Mouse (Mus musculus) neural tube, embryonic 14.5 days (tissue): ENCODE results near the gene Nufip2. TPM values are rescaled to one million over a fixed set of nuclear protein-coding genes. Genes with fewer than 3 reads are reported as not detected.

Experiments
- ATAC-seq: fragments of 200-750 bp; cut with Nextera tagmentation; 2 replicates; pipeline ENCODE4 v1.8.0; 2017; ENCODE audit warnings: low read depth, mild to moderate bottlenecking, moderate TSS enrichment, moderate library complexity
- H3K27ac ChIP-seq: fragments of 300-500 bp; sonication (generic); 2 replicates; pipeline ENCODE4 v1.5.1; 2014; ENCODE audit warnings: low read depth, mild to moderate bottlenecking, control low read depth, low read length, moderate library complexity, mixed read lengths
- H3K27me3 ChIP-seq: fragments of 300-500 bp; sonication (generic); 2 replicates; pipeline ENCODE4 v1.6.1; 2014; ENCODE audit warnings: low read length; ENCODE audit not compliant: control insufficient read depth, insufficient read depth
- H3K36me3 ChIP-seq: fragments of 300-500 bp; sonication (generic); 2 replicates; pipeline ENCODE4 v1.6.1; 2014; ENCODE audit warnings: low read length, mixed read lengths; ENCODE audit not compliant: control insufficient read depth, insufficient read depth
- H3K4me1 ChIP-seq: fragments of 300-500 bp; sonication (generic); 2 replicates; pipeline ENCODE4 v1.6.1; 2014; ENCODE audit warnings: low read length; ENCODE audit not compliant: control insufficient read depth, insufficient read depth
- H3K4me2 ChIP-seq: fragments of 300-500 bp; sonication (generic); 2 replicates; pipeline ENCODE4 v1.6.1; 2014; ENCODE audit warnings: mild to moderate bottlenecking, low read depth, low read length, control low read depth
- H3K4me3 ChIP-seq: fragments of 300-500 bp; sonication (generic); 2 replicates; pipeline ENCODE4 v1.5.1; 2014; ENCODE audit warnings: low read depth, low read length, control low read depth, mixed read lengths
- H3K9ac ChIP-seq: fragments of 300-500 bp; sonication (generic); replicated peaks from 2 replicates; pipeline ENCODE4 v1.6.1; 2014; ENCODE audit warnings: low read depth, mild to moderate bottlenecking, control low read depth, low read length, mixed read lengths
- H3K9me3 ChIP-seq: fragments of 300-500 bp; sonication (generic); 2 replicates; pipeline ENCODE4 v1.6.1; 2016; ENCODE audit warnings: low read length; ENCODE audit not compliant: control insufficient read depth
- WGBS: fragments of 180-500 bp; shearing (Covaris S2); extraction: QIAGEN DNeasy Blood & Tissue Kit; methylation state at CpG from one replicate; pipeline ENCODE4 v1.1.7; 2014; 5-methylcytosine and 5-hydroxymethylcytosine counted together
- polyA plus RNA-seq: library from polyadenylated mRNA; unstranded; fragments of >200 nt; fragmentation: Nextera tagmentation; extraction: Ambion mirVana; gene quantifications from 2 replicates; pipeline ENCODE4 v1.2.1, GENCODE M21; 2014

Nufip2 gene
- polyA plus RNA-seq, 1 experiment from 2014 or later: 7.3 TPM

DNA sequence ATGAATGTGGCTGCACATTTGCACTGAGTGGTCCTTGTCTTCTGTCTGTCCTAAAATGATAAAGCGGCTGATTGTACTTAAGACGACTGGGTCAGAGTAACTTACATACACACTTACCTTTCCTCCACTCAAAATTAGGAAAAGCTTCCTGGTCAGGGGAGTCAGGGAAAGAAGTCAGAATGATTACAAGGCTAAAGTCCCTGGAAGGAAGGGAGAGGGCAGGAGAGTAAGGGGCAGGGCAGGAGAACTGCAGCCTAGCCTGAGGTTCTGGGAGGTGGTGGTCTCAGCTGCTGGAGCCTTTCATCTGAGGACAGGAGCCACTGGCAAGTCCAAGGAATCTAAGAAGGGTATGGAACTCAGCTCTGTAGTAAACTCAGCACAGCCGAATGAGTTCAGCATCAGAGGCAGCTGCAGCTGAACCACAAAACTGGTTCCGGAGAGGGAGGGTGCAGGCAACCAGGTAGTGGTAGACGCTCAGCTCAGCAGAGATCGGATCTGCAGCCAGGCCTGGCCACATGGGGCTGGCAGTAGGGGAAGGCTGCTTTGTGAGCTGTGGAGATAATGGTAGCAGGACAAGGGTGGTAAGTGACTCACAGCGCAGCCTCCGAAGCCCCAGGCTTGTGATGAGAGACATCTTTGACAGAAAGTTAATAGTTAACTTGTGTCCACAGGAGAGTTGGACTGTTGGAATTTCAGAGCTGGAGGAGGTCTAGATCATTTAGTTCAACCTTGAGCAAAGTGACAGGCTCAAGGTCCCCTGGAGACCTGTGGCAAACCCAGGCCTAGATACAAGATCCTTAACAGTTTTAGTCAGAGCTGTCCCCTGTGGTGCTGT lies 86.1 kb downstream of the Nufip2 start:
- no peak overlapping the region for H3K9ac ChIP-seq
- no peak for ATAC-seq
- WGBS: 60% methylated on average over 8 of the region's 8 CpGs

DNA sequence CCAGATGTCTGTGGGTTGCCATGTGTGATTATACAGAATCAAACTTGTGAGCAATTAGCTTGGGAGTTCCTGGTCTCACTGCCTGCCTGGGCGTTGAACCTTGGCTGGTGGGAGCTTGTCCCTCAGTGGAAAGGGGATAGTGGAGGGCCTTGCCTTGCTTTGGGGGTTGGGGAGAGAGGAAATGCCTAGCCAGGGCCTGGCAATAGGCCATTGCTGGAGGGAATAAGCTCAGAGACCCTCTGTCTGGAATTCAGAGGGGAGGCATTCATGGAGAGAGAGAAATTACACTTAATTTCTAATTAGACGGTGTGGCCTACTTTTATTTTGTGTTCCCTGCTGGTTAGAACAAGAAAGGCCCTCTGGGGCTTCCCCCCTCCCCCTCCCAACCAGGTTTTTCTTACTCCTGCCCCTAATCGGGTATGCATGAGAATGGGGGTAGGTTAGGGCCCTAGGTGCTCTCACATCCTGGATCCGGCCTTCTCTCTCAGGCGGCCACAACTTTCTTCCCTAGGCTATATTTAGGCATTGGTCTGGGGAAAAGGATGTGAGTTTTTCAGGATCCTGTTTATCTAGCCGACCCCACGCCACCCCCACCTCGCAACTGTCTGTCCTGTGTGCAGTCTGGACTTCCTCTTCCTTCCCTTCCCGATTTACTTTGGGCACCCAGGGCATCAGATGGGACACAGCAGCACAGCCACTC lies 89.9 kb downstream of the Nufip2 start:
- H3K4me3 ChIP-seq: no peak overlapping the region
- no peak overlapping the region for H3K4me2 ChIP-seq
- no peak overlapping the region for H3K27ac ChIP-seq
- no peak for ATAC-seq
- H3K9me3 ChIP-seq: no peaks in the 10 kb centered on the region
- H3K36me3 ChIP-seq: peaks cover 8% of the 10 kb centered on the region
- H3K4me1 ChIP-seq: peaks cover 9% of the 10 kb centered on the region; the same call in 1 of the 2 replicates
- no peaks in the 10 kb centered on the region for H3K27me3 ChIP-seq
- WGBS: 48% methylated on average over 9 of the region's 9 CpGs
- H3K9ac ChIP-seq: no peak overlapping the region

More for the DNA sequence above, 86.1 kb downstream of the Nufip2 start:
- no peak overlapping the region for H3K4me3 ChIP-seq
- no peaks in the 10 kb centered on the region for H3K27me3 ChIP-seq
- peaks cover 4% of the 10 kb centered on the region; the same call in 1 of the 2 replicates for H3K4me1 ChIP-seq
- no peak overlapping the region for H3K27ac ChIP-seq
- H3K36me3 ChIP-seq: no peaks in the 10 kb centered on the region
- H3K9me3 ChIP-seq: no peaks in the 10 kb centered on the region
- H3K4me2 ChIP-seq: no peak overlapping the region

DNA sequence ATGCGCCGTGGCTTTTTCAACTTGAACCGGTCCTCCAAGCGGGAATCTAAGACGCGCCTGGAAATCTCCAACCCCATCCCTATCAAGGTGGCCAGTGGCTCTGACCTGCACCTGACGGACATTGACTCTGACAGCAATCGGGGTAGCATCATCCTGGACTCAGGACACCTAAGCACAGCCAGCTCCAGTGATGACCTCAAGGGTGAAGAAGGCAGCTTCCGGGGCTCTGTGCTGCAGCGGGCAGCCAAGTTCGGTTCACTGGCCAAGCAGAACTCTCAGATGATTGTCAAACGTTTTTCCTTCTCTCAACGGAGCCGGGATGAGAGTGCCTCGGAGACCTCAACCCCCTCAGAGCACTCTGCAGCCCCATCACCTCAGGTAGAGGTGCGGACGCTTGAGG lies 91.5 kb downstream of the Nufip2 start:
- no peaks in the 10 kb centered on the region for H3K9me3 ChIP-seq
- H3K4me2 ChIP-seq: no peak overlapping the region
- no peak overlapping the region for H3K27ac ChIP-seq
- peaks cover 8% of the 10 kb centered on the region for H3K36me3 ChIP-seq
- no peak for ATAC-seq
- WGBS: 91% methylated on average over 17 of the region's 17 CpGs
- no peak overlapping the region for H3K9ac ChIP-seq
- peaks cover 9% of the 10 kb centered on the region; the same call in 1 of the 2 replicates for H3K4me1 ChIP-seq
- no peak overlapping the region for H3K4me3 ChIP-seq
- no peaks in the 10 kb centered on the region for H3K27me3 ChIP-seq

DNA sequence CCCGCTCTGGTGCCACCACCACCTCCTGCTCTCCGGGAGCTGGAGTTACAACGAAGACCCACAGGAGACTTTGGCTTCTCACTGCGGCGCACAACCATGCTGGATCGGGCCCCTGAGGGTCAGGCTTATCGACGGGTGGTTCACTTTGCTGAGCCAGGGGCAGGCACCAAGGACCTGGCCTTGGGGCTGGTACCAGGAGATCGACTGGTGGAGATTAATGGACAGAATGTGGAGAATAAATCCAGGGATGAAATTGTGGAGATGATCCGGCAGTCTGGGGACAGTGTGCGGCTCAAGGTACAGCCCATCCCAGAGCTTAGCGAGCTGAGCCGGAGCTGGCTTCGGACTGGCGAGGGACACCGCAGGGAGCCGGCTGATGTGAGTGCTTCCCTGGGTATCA lies 92.0 kb downstream of the Nufip2 start:
- Histone ChIP-seq H3K27ac (no peak overlapping the region), H3K4me2 (no peak overlapping the region), H3K9ac (no peak overlapping the region), H3K27me3 (no peaks in the 10 kb centered on the region), H3K4me1 (peaks cover 9% of the 10 kb centered on the region; the same call in 1 of the 2 replicates), H3K36me3 (peaks cover 8% of the 10 kb centered on the region), H3K4me3 (no peak overlapping the region), H3K9me3 (no peaks in the 10 kb centered on the region)
- 92% methylated on average over 17 of the region's 17 CpGs for WGBS
- ATAC-seq: no peak

DNA sequence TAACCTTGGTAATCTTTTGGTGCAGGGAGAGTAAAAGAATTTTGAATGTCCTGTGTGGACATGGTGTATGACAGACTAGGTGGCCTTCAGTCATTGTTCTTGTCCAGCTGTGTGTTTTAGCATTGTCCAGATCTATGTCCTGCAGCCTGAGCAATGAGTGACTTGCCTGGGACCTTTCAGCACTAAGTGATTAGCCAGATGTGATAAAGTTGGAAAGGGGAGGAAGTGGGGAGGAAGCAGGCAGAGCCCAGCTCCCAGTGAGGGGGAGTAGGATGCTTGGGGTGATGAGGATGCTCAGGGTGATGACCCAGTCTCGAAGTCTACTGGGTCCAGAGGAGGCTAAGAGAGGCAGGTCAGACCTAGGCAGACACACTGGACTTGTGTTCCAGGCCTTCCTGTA lies 93.3 kb downstream of the Nufip2 start:
- WGBS: 73% methylated on average over 1 of the region's 1 CpGs
- ATAC-seq: no peak
- no peak overlapping the region for H3K27ac ChIP-seq
- H3K27me3 ChIP-seq: no peaks in the 10 kb centered on the region
- no peak overlapping the region for H3K9ac ChIP-seq
- no peak overlapping the region for H3K4me3 ChIP-seq
- H3K4me1 ChIP-seq: peaks cover 22% of the 10 kb centered on the region
- H3K4me2 ChIP-seq: no peak overlapping the region
- no peaks in the 10 kb centered on the region for H3K9me3 ChIP-seq
- H3K36me3 ChIP-seq: peaks cover 8% of the 10 kb centered on the region

DNA sequence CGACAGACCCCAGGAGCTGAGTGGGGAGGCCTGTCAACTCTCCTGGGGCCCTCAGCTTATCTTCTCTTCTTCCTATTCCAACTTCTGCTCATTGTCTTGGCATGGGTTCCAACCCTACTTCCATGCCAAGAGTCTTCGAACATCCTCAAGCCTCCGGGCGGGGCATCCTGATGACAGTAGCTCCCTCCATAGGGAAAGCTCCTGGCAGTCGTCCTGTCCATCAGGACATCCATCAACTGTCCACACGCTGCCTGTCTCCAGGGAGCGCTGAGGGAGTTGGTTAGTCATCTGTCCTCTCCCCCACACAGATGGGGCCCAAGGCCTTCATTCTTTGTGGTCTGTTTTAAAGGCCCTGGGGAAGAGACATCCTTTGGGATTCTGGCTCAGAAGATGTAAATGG lies 95.1 kb downstream of the Nufip2 start:
- Histone ChIP-seq H3K36me3 (peaks cover 8% of the 10 kb centered on the region), H3K27me3 (no peaks in the 10 kb centered on the region), H3K27ac (no peak overlapping the region), H3K4me1 (peaks cover 32% of the 10 kb centered on the region), H3K4me2 (no peak overlapping the region), H3K4me3 (no peak overlapping the region), H3K9me3 (no peaks in the 10 kb centered on the region), H3K9ac (no peak overlapping the region)
- no peak for ATAC-seq
- 57% methylated on average over 7 of the region's 7 CpGs for WGBS

DNA sequence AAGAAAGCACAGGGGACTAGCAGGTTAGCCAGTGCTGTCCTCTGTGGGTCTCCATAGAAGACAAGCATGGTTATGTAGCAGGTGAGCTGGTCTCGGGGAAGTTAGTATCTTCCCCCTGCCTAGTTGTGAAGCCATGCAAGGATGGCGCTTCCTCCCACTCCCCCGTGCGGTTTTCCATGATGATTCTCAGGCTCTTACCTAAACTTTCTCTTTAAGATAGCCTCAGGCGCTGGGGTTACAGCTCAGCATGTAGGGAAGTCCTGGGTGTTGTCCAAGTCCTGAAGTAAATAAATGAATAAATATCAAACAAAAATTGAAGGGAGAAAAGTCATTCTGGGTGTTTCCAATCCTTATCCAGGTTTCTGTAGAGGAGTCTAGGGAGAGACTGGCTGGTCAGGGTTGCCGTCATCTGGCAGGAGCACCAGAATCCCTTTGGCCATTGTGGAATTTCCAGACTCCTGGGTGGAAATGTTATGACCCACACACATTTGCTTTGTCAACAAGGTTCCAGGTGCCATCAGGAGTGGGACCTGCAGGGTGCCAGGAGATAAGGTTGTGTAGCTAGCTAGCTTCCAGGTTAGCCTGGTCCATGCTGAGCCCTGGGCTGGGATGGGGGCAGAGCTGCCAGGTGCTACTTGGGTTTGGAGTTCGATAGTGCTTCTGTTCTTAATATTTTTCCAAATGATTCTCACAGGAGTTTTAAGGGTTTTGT lies 96.3 kb downstream of the Nufip2 start:
- WGBS: 89% methylated on average over 7 of the region's 7 CpGs
- Histone ChIP-seq H3K9me3 (no peaks in the 10 kb centered on the region), H3K9ac (no peak overlapping the region), H3K27me3 (no peaks in the 10 kb centered on the region), H3K27ac (no peak overlapping the region), H3K4me2 (no peak overlapping the region), H3K4me3 (no peak overlapping the region), H3K36me3 (peaks cover 8% of the 10 kb centered on the region), H3K4me1 (peaks cover 36% of the 10 kb centered on the region)
- ATAC-seq: no peak

DNA sequence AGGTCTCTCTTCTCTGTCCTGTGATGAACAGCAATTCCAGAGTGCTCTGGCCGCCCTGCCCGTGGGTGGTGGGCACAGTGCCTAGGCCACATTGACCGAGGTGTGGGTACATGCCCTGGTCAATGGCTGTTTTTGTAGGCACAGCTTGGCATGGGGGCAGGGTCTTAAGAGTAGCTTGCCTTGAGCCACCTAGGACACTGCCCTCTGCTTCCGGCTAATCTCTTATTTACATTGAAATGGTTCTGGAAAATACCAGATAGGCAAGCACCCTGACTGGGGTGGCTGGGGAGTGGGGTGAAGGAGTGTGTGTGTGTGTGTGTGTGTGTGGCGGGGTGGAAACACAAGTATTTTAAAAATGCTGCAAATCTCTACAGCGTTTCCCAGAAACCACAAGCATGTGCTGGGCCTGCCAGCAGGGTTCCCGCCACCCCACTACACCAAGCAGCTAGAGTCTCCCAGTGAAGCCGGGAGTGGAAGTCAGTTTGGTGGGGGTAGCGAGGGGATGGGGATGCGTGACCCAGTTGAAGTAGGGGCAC lies 97.3 kb downstream of the Nufip2 start:
- Histone ChIP-seq H3K9me3 (no peaks in the 10 kb centered on the region), H3K4me2 (no peak overlapping the region), H3K9ac (no peak overlapping the region), H3K27me3 (no peaks in the 10 kb centered on the region), H3K4me1 (peaks cover 36% of the 10 kb centered on the region), H3K36me3 (peaks cover 2% of the 10 kb centered on the region; the same call in 1 of the 2 replicates), H3K27ac (0 out of 2 replicates have a peak overlapping the region, but pooled peaks have one; percentile 18), H3K4me3 (no peak overlapping the region)
- WGBS: 64% methylated on average over 10 of the region's 10 CpGs
- no peak for ATAC-seq
